Mouse (Mus musculus) spleen, adult 2 months (tissue): Measurements from ENCODE around the gene Cpb2.

Experiments used
- CTCF ChIP-seq: fragments of 200-500 bp; IDR thresholded peaks from 2 replicates; pipeline ENCODE4 v1.5.1; 2011; ENCODE audit warnings: mild to moderate bottlenecking, inconsistent platforms; ENCODE audit not compliant: insufficient read depth, insufficient read length, insufficient replicate concordance; ENCODE audit errors: extremely low read depth
- POLR2A ChIP-seq: fragments of 200-500 bp; IDR thresholded peaks from 2 replicates; pipeline ENCODE4 v1.6.1; 2011; ENCODE audit warnings: low read depth, low read length, inconsistent platforms

- TF ChIP-seq POLR2A (no peak), CTCF (no peak)
Measured at GRCm38 (mm10) chr14:75197660-75198059, 44.4 kb upstream of the Cpb2 start.
